Mouse (Mus musculus) monocyte, adult 5-6 weeks (primary cell): ENCODE measurements around the gene Pnlip. TPM values are rescaled to one million over a fixed set of nuclear protein-coding genes. Genes with fewer than 3 reads are reported as not detected.

ENCODE experiments used
- ATAC-seq: fragments of 153-309, 156-312 bp; replicated peaks from 2 replicates; pipeline ENCODE4 v1.8.0; 2017; ENCODE audit warnings: mild to moderate bottlenecking; ENCODE audit not compliant: low TSS enrichment, insufficient number of reproducible peaks, severe bottlenecking, poor library complexity, low FRiP score
- total RNA-seq: library from RNA; stranded (forward); fragments of 200-1000, 200-491, 200-594 nt; gene quantifications from 3 replicates; pipeline ENCODE4 v1.2.3, GENCODE M21; 2017

The Pnlip gene
- total RNA-seq, 1 experiment from 2014 or later, result not detected

- no peak for ATAC-seq
Measured at GRCm38 (mm10) chr19:58708611-58709010, 56.3 kb downstream of the Pnlip start.

GRCm38 (mm10) chr19:58717925-58718324 lies 65.6 kb downstream of the Pnlip start:
- no peak for ATAC-seq

GRCm38 (mm10) chr19:58720439-58720838 lies 68.1 kb downstream of the Pnlip start:
- ATAC-seq, result no peak

- no peak for ATAC-seq
Measured at GRCm38 (mm10) chr19:58726551-58726950, 74.3 kb downstream of the Pnlip start.

- no peak for ATAC-seq
Measured at GRCm38 (mm10) chr19:58727756-58728155, 75.5 kb downstream of the Pnlip start.

GRCm38 (mm10) chr19:58728445-58729031 lies 76.2 kb downstream of the Pnlip start, which contains the start of gene Pnliprp1:
Gene Pnliprp1 (plus strand): TSS chr19:58728887.
- no peak for ATAC-seq

Other genes with a start within 250 kb of the Pnlip start
- 2.3 TPM in 1 of 3 replicates, not detected in the others for gene Gfra1, start 196.6 kb upstream of the Pnlip start, total RNA-seq
- not detected in 3 replicates for gene Ccdc172, start 140.5 kb upstream of the Pnlip start, total RNA-seq
- not detected in 3 replicates for gene Pnliprp1, start 76.4 kb downstream of the Pnlip start, total RNA-seq
- gene Pnliprp2, start 107.2 kb downstream of the Pnlip start, total RNA-seq, result not detected in 3 replicates
- gene 1700019N19Rik, start 142.0 kb downstream of the Pnlip start, total RNA-seq, result not detected in 3 replicates